Mouse (Mus musculus) adrenal gland, postnatal 36 days (tissue): ENCODE data around the gene Akt3. TPM values are rescaled to one million over a fixed set of nuclear protein-coding genes. Genes with fewer than 3 reads are reported as not detected.

ENCODE experiments used
- DNase-seq, 2 experiments: peaks; one replicate each; pipeline ENCODE4 v3.0.0; 2021; ENCODE audit warnings: mixed read lengths in 1 of 2
- total RNA-seq, 2 experiments: library from RNA; stranded (reverse); gene quantifications; 2 replicates each; pipeline ENCODE4 v1.2.3; 2021

Gene Akt3
- total RNA-seq, 2 experiments from 2014 or later, result 28.3 to 29.6 TPM

DNA sequence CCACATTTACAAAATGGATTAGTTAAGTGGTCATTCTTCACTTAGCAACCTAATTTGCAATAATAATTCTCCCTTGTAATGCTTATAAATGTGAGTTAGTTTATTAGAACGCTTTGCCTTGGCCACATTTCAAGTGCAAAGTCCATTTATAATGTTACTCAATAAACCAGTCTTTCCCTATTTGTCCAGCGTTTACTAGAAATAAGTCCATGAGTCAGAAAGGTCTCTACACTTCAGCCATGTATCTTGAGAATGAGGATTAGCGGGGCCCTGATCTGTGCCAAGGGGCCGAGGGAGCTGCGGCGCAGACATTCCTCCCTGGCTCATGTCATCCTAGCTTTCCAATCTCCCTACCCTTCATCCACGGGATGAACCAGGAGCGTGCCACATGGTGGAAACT, 275.3 kb downstream of the Akt3 start:
- DNase-seq, result no peak

DNA sequence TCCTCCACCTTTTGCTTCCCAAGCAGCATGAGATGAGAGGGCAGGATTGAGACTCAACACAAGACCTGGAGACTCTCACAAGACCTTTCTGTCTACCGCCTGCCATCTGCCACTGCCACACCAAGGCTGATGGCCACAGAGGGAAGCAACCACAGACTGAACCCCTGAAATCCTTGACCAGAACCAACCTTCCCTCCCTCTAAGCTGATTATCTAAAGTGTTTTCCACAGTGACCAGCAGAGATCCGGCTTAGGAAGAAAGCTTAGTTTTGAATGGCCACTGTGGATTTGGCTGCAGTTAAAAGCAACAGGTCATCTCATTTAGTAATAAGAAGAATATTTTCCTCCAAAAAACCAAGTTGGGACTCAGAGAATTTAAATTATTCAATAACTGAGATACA, 276.5 kb downstream of the Akt3 start:
- no peak for DNase-seq

DNA sequence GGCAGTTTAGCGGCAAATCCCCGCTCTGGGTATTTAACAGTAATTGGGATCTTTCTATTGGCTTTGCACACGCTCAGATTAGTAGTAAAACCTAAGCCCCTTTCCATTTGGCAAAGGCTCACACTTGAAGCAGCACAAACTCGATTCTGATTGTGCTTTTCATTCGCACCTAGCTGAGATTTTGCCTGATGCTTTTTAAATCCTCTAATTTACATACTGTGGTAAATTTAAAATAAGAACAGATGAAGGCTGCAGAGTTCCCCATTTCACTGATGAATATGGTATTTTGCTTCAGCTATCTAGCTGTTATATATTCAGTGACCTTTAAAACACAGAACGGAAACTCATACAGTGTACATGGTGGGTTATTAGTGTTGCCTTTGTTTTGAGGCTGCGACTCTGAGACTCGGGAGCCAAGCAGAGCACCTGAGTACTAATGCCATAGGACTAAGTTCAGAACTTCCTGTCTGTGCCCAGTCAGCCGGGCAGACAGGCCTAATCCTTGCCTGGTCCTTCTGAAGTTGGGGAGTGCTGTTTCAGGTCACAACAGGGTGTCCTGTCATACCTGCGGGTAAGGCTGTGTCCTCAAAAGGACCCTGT, 277.1 kb downstream of the Akt3 start:
- no peak for DNase-seq

DNA sequence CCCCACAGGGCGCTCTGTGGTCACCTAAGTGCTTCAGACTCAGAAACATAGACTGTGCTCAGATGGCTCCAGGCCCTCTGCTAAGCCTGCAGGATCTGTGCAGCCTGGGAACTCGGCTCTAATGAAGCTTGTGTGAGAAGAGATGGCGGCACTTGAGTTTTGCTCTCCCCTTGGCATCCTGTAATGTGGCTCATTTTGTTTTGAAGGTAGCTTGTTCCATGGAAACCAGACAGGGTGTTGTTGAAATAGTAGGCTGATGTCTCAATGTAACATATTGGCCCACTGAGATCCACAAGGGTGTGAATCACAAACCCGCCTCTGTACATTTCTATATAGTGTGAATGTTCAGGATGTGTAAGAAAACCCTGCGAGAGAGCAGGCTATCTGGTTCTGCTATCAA, 277.9 kb downstream of the Akt3 start:
- DNase-seq, result no peak

DNA sequence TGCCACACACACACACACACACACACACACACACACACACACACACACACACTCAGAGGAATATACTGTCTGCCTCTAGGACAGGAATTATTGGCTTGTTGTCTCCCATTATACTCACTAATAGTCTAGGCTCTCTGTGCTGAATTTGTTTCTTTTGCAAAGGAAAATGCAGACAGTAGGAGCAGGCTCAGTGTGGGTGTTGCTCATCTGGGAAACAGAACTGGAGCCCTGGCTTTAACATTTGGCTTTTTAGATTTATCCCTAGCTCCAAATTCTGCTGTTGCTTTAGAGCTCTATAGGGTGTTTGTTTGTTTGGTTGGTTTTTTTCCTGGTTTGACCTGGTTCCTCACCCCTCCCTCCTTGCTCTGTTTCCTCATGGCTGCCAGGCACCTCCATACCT, 278.8 kb downstream of the Akt3 start:
- no peak for DNase-seq

DNA sequence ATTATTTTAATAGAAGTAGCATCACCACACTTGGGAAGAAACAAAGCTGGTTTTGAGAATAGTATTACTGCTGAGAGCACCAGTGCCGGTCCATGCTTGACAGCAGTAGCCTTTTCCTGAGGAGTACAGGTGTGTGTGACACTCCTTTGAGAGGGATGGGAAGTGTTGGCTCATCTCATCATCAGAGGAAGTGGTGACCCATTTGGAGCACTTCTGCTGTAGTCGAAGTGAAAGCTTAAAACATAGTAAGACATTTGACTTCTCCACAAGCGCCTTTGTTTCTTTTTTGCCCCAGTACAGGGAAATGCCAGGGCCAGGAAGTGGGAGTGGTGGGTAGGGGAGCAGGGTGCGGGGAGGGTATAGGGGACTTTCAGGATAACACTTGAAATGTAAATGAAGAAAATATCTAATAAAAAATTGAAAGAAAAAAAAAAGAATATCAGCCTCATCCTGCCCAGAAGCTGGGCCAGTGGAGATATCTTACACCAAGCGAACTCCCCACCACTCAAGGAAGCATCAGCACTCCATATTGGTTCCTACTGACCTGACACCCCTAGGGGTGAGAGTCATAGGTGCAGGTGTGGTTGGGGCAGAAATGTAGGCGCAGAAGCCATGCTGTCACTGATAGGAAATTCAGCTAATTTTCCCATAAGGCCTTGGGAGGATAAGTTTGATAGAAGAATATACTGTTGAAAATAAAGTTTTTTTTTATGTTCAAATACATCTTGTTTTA, 284.5 kb downstream of the Akt3 start:
- DNase-seq, result no peak

DNA sequence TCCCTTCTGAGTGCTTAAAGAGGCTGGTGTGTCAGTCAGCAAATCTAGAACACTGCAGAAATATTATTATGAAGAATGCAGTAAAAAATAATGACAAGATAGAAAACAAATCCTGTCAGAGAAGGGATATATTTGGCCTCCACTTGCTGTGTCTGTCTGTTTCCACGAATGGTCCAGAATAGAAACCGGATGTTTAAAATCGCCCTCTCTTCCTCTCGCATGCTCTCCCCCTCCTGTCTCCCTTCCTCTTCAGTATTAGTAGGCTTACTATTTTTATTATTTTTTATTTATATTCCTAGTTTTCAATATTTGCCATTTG, 286.6 kb downstream of the Akt3 start:
- no peak for DNase-seq

DNA sequence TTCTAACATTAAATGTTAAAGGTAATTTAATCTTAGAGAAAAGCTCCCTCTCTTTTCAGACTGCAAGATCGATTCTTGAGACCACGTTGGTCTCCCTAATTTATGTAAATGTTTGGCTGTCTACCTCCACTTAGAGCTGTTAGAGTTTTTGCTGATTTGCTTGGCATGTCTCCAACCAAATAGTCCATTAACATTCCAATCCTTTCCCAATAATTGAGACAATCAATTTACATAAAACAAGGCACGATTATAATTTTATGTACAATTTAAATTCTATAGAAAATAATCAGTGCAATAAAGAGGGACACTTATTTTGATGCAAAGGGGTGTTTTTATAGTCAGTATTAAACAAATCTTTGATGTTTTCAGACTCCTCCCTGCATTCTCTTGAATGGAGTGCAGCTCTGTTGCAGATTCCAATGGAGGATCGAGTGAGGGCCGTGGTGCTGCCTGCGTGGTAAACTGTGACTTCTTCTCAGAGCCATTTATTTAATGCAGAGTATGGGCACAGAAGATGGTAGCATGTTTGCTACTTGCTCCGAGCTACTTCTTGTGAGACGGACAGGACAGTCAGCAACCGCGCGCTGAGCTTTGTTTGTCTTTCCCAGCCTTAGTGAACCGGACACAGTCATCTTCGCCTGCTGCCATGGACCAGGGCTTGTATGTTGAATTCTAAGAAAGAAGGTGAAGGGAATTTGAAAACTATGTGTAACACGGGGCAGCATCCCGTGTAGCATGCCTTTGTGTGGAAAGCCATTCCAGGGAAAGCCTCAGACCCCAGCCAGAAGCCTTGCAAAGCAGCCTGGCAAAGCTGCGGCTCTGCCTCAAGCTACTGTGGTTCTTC, 287.1 kb downstream of the Akt3 start:
- DNase-seq, result no peak

Other genes with a start within 250 kb of the Akt3 start
- 10 to 100 TPM; 21.2 to 24.1 TPM for gene Zbtb18, start 184.1 kb upstream of the Akt3 start, total RNA-seq